Mouse (Mus musculus) limb, embryonic 13.5 days (tissue): ENCODE data around the gene Ppan. TPM values are rescaled to one million over a fixed set of nuclear protein-coding genes. Genes with fewer than 3 reads are reported as not detected.
A peak's percentile ranks its signal among the peaks of the same experiment; 100 is the strongest.

Experiments
- ATAC-seq: fragments of 200-750 bp; cut with Nextera tagmentation; 2 replicates; pipeline ENCODE4 v1.8.0; 2017; ENCODE audit warnings: low read depth, moderate number of reproducible peaks, moderate TSS enrichment; ENCODE audit not compliant: low FRiP score
- H3K27ac ChIP-seq: fragments of 300-500 bp; sonication (generic); 2 replicates; pipeline ENCODE4 v1.5.1; 2015; ENCODE audit warnings: inconsistent platforms, mild to moderate bottlenecking, moderate library complexity
- H3K27me3 ChIP-seq: fragments of 300-500 bp; sonication (generic); 2 replicates; pipeline ENCODE4 v1.6.1; 2015; ENCODE audit warnings: mild to moderate bottlenecking, inconsistent platforms
- H3K36me3 ChIP-seq: fragments of 300-500 bp; sonication (generic); 2 replicates; pipeline ENCODE4 v1.6.1; 2015; ENCODE audit warnings: inconsistent platforms, mild to moderate bottlenecking, moderate library complexity
- H3K4me1 ChIP-seq: fragments of 300-500 bp; sonication (generic); 2 replicates; pipeline ENCODE4 v1.6.1; 2015; ENCODE audit warnings: inconsistent platforms
- H3K4me2 ChIP-seq: fragments of 300-500 bp; sonication (generic); replicated peaks from 2 replicates; pipeline ENCODE4 v1.6.1; 2015; ENCODE audit warnings: inconsistent platforms, mild to moderate bottlenecking, moderate library complexity
- H3K4me3 ChIP-seq: fragments of 300-500 bp; sonication (generic); 2 replicates; pipeline ENCODE4 v1.5.1; 2015; ENCODE audit warnings: moderate library complexity, mild to moderate bottlenecking, inconsistent platforms
- H3K9ac ChIP-seq: fragments of 300-500 bp; sonication (generic); 2 replicates; pipeline ENCODE4 v1.6.1; 2015; ENCODE audit warnings: mild to moderate bottlenecking, inconsistent platforms
- H3K9me3 ChIP-seq: fragments of 300-500 bp; sonication (generic); 2 replicates; pipeline ENCODE4 v1.6.1; 2016; ENCODE audit warnings: inconsistent platforms
- WGBS: fragments of 180-500 bp; shearing (Covaris S2); methylation state at CpG from one replicate; pipeline ENCODE4 v1.1.7; 2015; 5-methylcytosine and 5-hydroxymethylcytosine counted together
- polyA plus RNA-seq: library from polyadenylated mRNA; unstranded; fragments of >200 nt; fragmentation: Nextera tagmentation; extraction: Ambion mirVana; gene quantifications from 2 replicates; pipeline ENCODE4 v1.2.1, GENCODE M21; 2015

The Ppan gene
- 85.9 and 91.3 TPM in 2 replicates for polyA plus RNA-seq

GRCm38 (mm10) chr9:20887704-20888385, at the start of gene Ppan:
Gene Ppan (plus strand): TSS chr9:20888175.
- peak within 1 kb of the TSS; percentile 95 for H3K9ac ChIP-seq
- peak; percentile 94 for ATAC-seq
- H3K9me3 ChIP-seq = no peaks in the 10 kb centered on the region
- H3K27me3 ChIP-seq = no peaks in the 10 kb centered on the region
- H3K4me1 ChIP-seq = peaks cover 9% of the 10 kb centered on the region
- H3K36me3 ChIP-seq = peaks cover 36% of the 10 kb centered on the region
- peak within 1 kb of the TSS; percentile 88 for H3K4me2 ChIP-seq
- under 1% methylated on average over 43 of the region's 43 CpGs for WGBS
- peak within 1 kb of the TSS; percentile 97 for H3K4me3 ChIP-seq
- peak within 1 kb of the TSS; percentile 94 for H3K27ac ChIP-seq

GRCm38 (mm10) chr9:20838931-20839330, 49.0 kb upstream of the Ppan start:
- H3K9ac ChIP-seq = no peak overlapping the region
- H3K4me2 ChIP-seq = no peak overlapping the region
- H3K27me3 ChIP-seq = no peaks in the 10 kb centered on the region
- ATAC-seq = no peak
- no peaks in the 10 kb centered on the region for H3K36me3 ChIP-seq
- H3K4me1 ChIP-seq = no peaks in the 10 kb centered on the region
- no peaks in the 10 kb centered on the region for H3K9me3 ChIP-seq
- 61% methylated on average over 6 of the region's 6 CpGs for WGBS
- no peak overlapping the region for H3K27ac ChIP-seq
- no peak overlapping the region for H3K4me3 ChIP-seq

GRCm38 (mm10) chr9:20842211-20842610, 45.8 kb upstream of the Ppan start:
- 64% methylated on average over 4 of the region's 4 CpGs for WGBS
- Histone ChIP-seq H3K4me2 (no peak overlapping the region), H3K9me3 (no peaks in the 10 kb centered on the region), H3K4me3 (no peak overlapping the region), H3K4me1 (no peaks in the 10 kb centered on the region), H3K27ac (no peak overlapping the region), H3K36me3 (no peaks in the 10 kb centered on the region), H3K27me3 (no peaks in the 10 kb centered on the region), H3K9ac (no peak overlapping the region)
- no peak for ATAC-seq

GRCm38 (mm10) chr9:20842670-20843069, 45.3 kb upstream of the Ppan start:
- Histone ChIP-seq H3K4me1 (no peaks in the 10 kb centered on the region), H3K27ac (no peak overlapping the region), H3K4me3 (no peak overlapping the region), H3K36me3 (no peaks in the 10 kb centered on the region), H3K27me3 (no peaks in the 10 kb centered on the region), H3K4me2 (no peak overlapping the region), H3K9ac (no peak overlapping the region), H3K9me3 (no peaks in the 10 kb centered on the region)
- ATAC-seq = no peak
- 24% methylated on average over 2 of the region's 2 CpGs for WGBS

- no peak for ATAC-seq
- H3K9me3 ChIP-seq = no peaks in the 10 kb centered on the region
- 78% methylated on average over 2 of the region's 2 CpGs for WGBS
These were observed 37.8 kb upstream of the Ppan start for GRCm38 (mm10) chr9:20850179-20850578.

GRCm38 (mm10) chr9:20857131-20857530, 30.8 kb upstream of the Ppan start:
- H3K36me3 ChIP-seq = no peaks in the 10 kb centered on the region
- ATAC-seq = no peak; the same call in 1 of the 2 replicates
- H3K4me2 ChIP-seq = no peak overlapping the region
- H3K27me3 ChIP-seq = no peaks in the 10 kb centered on the region
- WGBS = 8% methylated on average over 6 of the region's 6 CpGs
- no peaks in the 10 kb centered on the region for H3K4me1 ChIP-seq
- no peak overlapping the region for H3K27ac ChIP-seq
- H3K9ac ChIP-seq = no peak overlapping the region
- no peaks in the 10 kb centered on the region for H3K9me3 ChIP-seq
- H3K4me3 ChIP-seq = no peak overlapping the region

More at GRCm38 (mm10) chr9:20850179-20850578, 37.8 kb upstream of the Ppan start:
- no peak overlapping the region for H3K9ac ChIP-seq
- H3K4me1 ChIP-seq = no peaks in the 10 kb centered on the region
- no peaks in the 10 kb centered on the region for H3K27me3 ChIP-seq
- H3K4me2 ChIP-seq = no peak overlapping the region
- H3K36me3 ChIP-seq = no peaks in the 10 kb centered on the region
- H3K4me3 ChIP-seq = no peak overlapping the region
- H3K27ac ChIP-seq = no peak overlapping the region

GRCm38 (mm10) chr9:20859926-20860325, 28.0 kb upstream of the Ppan start:
- H3K27ac ChIP-seq = no peak overlapping the region
- WGBS = 45% methylated on average over 6 of the region's 6 CpGs
- H3K9me3 ChIP-seq = no peaks in the 10 kb centered on the region
- H3K27me3 ChIP-seq = no peaks in the 10 kb centered on the region
- H3K9ac ChIP-seq = no peak overlapping the region
- no peak overlapping the region for H3K4me2 ChIP-seq
- no peaks in the 10 kb centered on the region for H3K36me3 ChIP-seq
- ATAC-seq = no peak
- H3K4me3 ChIP-seq = no peak overlapping the region
- H3K4me1 ChIP-seq = no peaks in the 10 kb centered on the region

- Histone ChIP-seq H3K4me3 (no peak overlapping the region), H3K27me3 (peaks cover 11% of the 10 kb centered on the region), H3K36me3 (no peaks in the 10 kb centered on the region), H3K27ac (no peak overlapping the region), H3K4me1 (no peaks in the 10 kb centered on the region), H3K4me2 (no peak overlapping the region), H3K9ac (no peak overlapping the region), H3K9me3 (no peaks in the 10 kb centered on the region)
- ATAC-seq = no peak
- 9% methylated on average over 4 of the region's 4 CpGs for whole genome bisulfite sequencing
These were observed 26.2 kb upstream of the Ppan start for GRCm38 (mm10) chr9:20861821-20862220.

GRCm38 (mm10) chr9:20862225-20862624, 25.8 kb upstream of the Ppan start:
- no peak overlapping the region for H3K9ac ChIP-seq
- no peak for ATAC-seq
- H3K27ac ChIP-seq = no peak overlapping the region
- peaks cover 15% of the 10 kb centered on the region for H3K27me3 ChIP-seq
- no peaks in the 10 kb centered on the region for H3K9me3 ChIP-seq
- 59% methylated on average over 4 of the region's 4 CpGs for WGBS
- no peak overlapping the region for H3K4me3 ChIP-seq
- H3K36me3 ChIP-seq = no peaks in the 10 kb centered on the region
- no peaks in the 10 kb centered on the region for H3K4me1 ChIP-seq
- no peak overlapping the region for H3K4me2 ChIP-seq

GRCm38 (mm10) chr9:20866879-20867278, 21.1 kb upstream of the Ppan start:
- Histone ChIP-seq H3K9ac (no peak overlapping the region), H3K4me2 (no peak overlapping the region), H3K9me3 (no peaks in the 10 kb centered on the region; the same call in 1 of the 2 replicates), H3K27me3 (peaks cover 60% of the 10 kb centered on the region), H3K4me3 (no peak overlapping the region), H3K27ac (no peak overlapping the region), H3K36me3 (no peaks in the 10 kb centered on the region), H3K4me1 (0 out of 2 replicates have a peak, but pooled peaks cover 5% of the 10 kb centered on the region)
- 62% methylated on average over 3 of the region's 3 CpGs for WGBS
- no peak for ATAC-seq

GRCm38 (mm10) chr9:20868448-20869001, 19.4 kb upstream of the Ppan start, which contains the start of gene A230050P20Rik:
Gene A230050P20Rik (plus strand): TSS chr9:20868642.
- H3K9ac ChIP-seq = peak within 1 kb of the TSS; percentile 60
- no peaks in the 10 kb centered on the region; the same call in 1 of the 2 replicates for H3K9me3 ChIP-seq
- peak within 1 kb of the TSS; percentile 65 for H3K4me2 ChIP-seq
- H3K36me3 ChIP-seq = no peaks in the 10 kb centered on the region
- WGBS = 9% methylated on average over 53 of the region's 53 CpGs
- H3K27me3 ChIP-seq = peaks cover 65% of the 10 kb centered on the region
- 0 out of 2 replicates have a peak, but pooled peaks cover 5% of the 10 kb centered on the region for H3K4me1 ChIP-seq
- no peak within 1 kb of the TSS for H3K27ac ChIP-seq
- peak; percentile 33; the same call in 1 of the 2 replicates for ATAC-seq
- H3K4me3 ChIP-seq = peak within 1 kb of the TSS; percentile 47

GRCm38 (mm10) chr9:20869246-20869645, 18.7 kb upstream of the Ppan start:
- H3K4me2 ChIP-seq = peak overlapping the region; percentile 65
- H3K4me3 ChIP-seq = peak overlapping the region; percentile 47
- no peaks in the 10 kb centered on the region for H3K36me3 ChIP-seq
- WGBS = 4% methylated on average over 19 of the region's 19 CpGs
- H3K9me3 ChIP-seq = no peaks in the 10 kb centered on the region; the same call in 1 of the 2 replicates
- peak overlapping the region; percentile 60; the same call in 1 of the 2 replicates for H3K9ac ChIP-seq
- 0 out of 2 replicates have a peak, but pooled peaks cover 5% of the 10 kb centered on the region for H3K4me1 ChIP-seq
- ATAC-seq = no peak
- no peak overlapping the region for H3K27ac ChIP-seq
- peaks cover 67% of the 10 kb centered on the region for H3K27me3 ChIP-seq
